Mouse (Mus musculus) embryonic facial prominence, embryonic 11.5 days (tissue): ENCODE measurements around the gene Yars. TPM values are rescaled to one million over a fixed set of nuclear protein-coding genes. Genes with fewer than 3 reads are reported as not detected.
"Not testable (repeated sequence)": the region's sequence is repeated elsewhere in the genome, so short reads cannot be mapped to it uniquely, and the experiment has no call there.

Source experiments
- ATAC-seq: fragments of 200-750 bp; cut with Nextera tagmentation; replicated peaks from 2 replicates; pipeline ENCODE4 v1.8.0; 2017; ENCODE audit warnings: low read depth; ENCODE audit not compliant: insufficient number of reproducible peaks, low FRiP score, low TSS enrichment
- DNase-seq: peaks from one replicate; pipeline ENCODE4 v3.0.0-alpha.2; 2015; ENCODE audit warnings: low spot score
- H3K27ac ChIP-seq: fragments of 300-500 bp; sonication (generic); replicated peaks from 2 replicates; pipeline ENCODE4 v1.5.1; 2014; ENCODE audit warnings: mild to moderate bottlenecking, low read depth, low read length, control low read depth
- H3K27me3 ChIP-seq: fragments of 300-500 bp; sonication (generic); 2 replicates; pipeline ENCODE4 v1.6.1; 2014; ENCODE audit warnings: mild to moderate bottlenecking, low read length, moderate library complexity, mixed read lengths; ENCODE audit not compliant: control insufficient read depth, insufficient read depth
- H3K36me3 ChIP-seq: fragments of 300-500 bp; sonication (generic); replicated peaks from 2 replicates; pipeline ENCODE4 v1.6.1; 2014; ENCODE audit warnings: low read depth, mild to moderate bottlenecking, low read length, moderate library complexity, mixed read lengths; ENCODE audit not compliant: control insufficient read depth, insufficient read depth
- H3K4me1 ChIP-seq: fragments of 300-500 bp; sonication (generic); 2 replicates; pipeline ENCODE4 v1.6.1; 2014; ENCODE audit warnings: low read length, mixed read lengths; ENCODE audit not compliant: control insufficient read depth, insufficient read depth
- H3K4me2 ChIP-seq: fragments of 300-500 bp; sonication (generic); 2 replicates; pipeline ENCODE4 v1.6.1; 2014; ENCODE audit warnings: low read depth, mild to moderate bottlenecking, control low read depth, low read length, moderate library complexity
- H3K4me3 ChIP-seq: fragments of 300-500 bp; sonication (generic); 2 replicates; pipeline ENCODE4 v1.5.1; 2014; ENCODE audit warnings: low read depth, low read length, control low read depth
- H3K9ac ChIP-seq: fragments of 300-500 bp; sonication (generic); replicated peaks from 2 replicates; pipeline ENCODE4 v1.6.1; 2014; ENCODE audit warnings: mild to moderate bottlenecking, control low read depth, low read length
- H3K9me3 ChIP-seq: fragments of 300-500 bp; sonication (generic); replicated peaks from 2 replicates; pipeline ENCODE4 v1.6.1; 2016; ENCODE audit warnings: mild to moderate bottlenecking, low read length, inconsistent platforms, mixed read lengths; ENCODE audit not compliant: control insufficient read depth
- WGBS: fragments of 180-500 bp; shearing (Covaris S2); extraction: QIAGEN DNeasy Blood & Tissue Kit; methylation state at CpG from one replicate; pipeline ENCODE4 v1.1.7; 2014; 5-methylcytosine and 5-hydroxymethylcytosine counted together
- polyA plus RNA-seq: library from polyadenylated mRNA; unstranded; fragments of >200 nt; fragmentation: Nextera tagmentation; extraction: Ambion mirVana; gene quantifications from 2 replicates; pipeline ENCODE4 v1.2.1, GENCODE M21; 2014

The Yars gene
- polyA plus RNA-seq, 1 experiment from 2014 or later, result 91.1 TPM

- WGBS, result 94% methylated on average over 6 of the region's 6 CpGs
Observed at GRCm38 (mm10) chr4:129197514-129197913, 8.0 kb downstream of the Yars start.

GRCm38 (mm10) chr4:129204655-129205054, 15.1 kb downstream of the Yars start:
- DNase-seq, result no peak
- H3K4me1 ChIP-seq, result no peaks in the 10 kb centered on the region
- no peaks in the 10 kb centered on the region for H3K9me3 ChIP-seq
- no peak overlapping the region for H3K27ac ChIP-seq
- H3K4me2 ChIP-seq, result no peak overlapping the region
- H3K4me3 ChIP-seq, result no peak overlapping the region
- no peak overlapping the region for H3K9ac ChIP-seq
- H3K36me3 ChIP-seq, result peaks cover 10% of the 10 kb centered on the region
- H3K27me3 ChIP-seq, result no peaks in the 10 kb centered on the region
- 93% methylated on average over 10 of the region's 10 CpGs for WGBS
- ATAC-seq, result no peak

More at GRCm38 (mm10) chr4:129197514-129197913, 8.0 kb downstream of the Yars start:
- no peak for DNase-seq
- no peak for ATAC-seq
- Histone ChIP-seq H3K4me3 (no peak overlapping the region), H3K9me3 (no peaks in the 10 kb centered on the region), H3K27me3 (no peaks in the 10 kb centered on the region), H3K9ac (no peak overlapping the region), H3K4me1 (no peaks in the 10 kb centered on the region), H3K4me2 (no peak overlapping the region), H3K36me3 (peaks cover 7% of the 10 kb centered on the region; the same call in 1 of the 2 replicates), H3K27ac (no peak overlapping the region)

GRCm38 (mm10) chr4:129206792-129207191, 17.2 kb downstream of the Yars start:
- H3K4me2 ChIP-seq, result no peak overlapping the region
- no peak overlapping the region for H3K4me3 ChIP-seq
- no peak overlapping the region for H3K9ac ChIP-seq
- no peaks in the 10 kb centered on the region for H3K9me3 ChIP-seq
- no peak overlapping the region for H3K27ac ChIP-seq
- H3K27me3 ChIP-seq, result no peaks in the 10 kb centered on the region
- 91% methylated on average over 8 of the region's 8 CpGs for WGBS
- peaks cover 13% of the 10 kb centered on the region for H3K36me3 ChIP-seq
- ATAC-seq (no peak), DNase-seq (no peak)
- H3K4me1 ChIP-seq, result no peaks in the 10 kb centered on the region

GRCm38 (mm10) chr4:129209504-129209903, 19.9 kb downstream of the Yars start:
- H3K36me3 ChIP-seq, result peaks cover 13% of the 10 kb centered on the region
- DNase-seq (peak; percentile 59), ATAC-seq (no peak)
- no peaks in the 10 kb centered on the region for H3K4me1 ChIP-seq
- H3K27ac ChIP-seq, result no peak overlapping the region
- H3K4me2 ChIP-seq, result no peak overlapping the region
- H3K4me3 ChIP-seq, result no peak overlapping the region
- WGBS, result 65% methylated on average over 7 of the region's 7 CpGs
- no peaks in the 10 kb centered on the region for H3K27me3 ChIP-seq
- H3K9me3 ChIP-seq, result no peaks in the 10 kb centered on the region
- H3K9ac ChIP-seq, result no peak overlapping the region

GRCm38 (mm10) chr4:129211461-129211860, 21.9 kb downstream of the Yars start:
- H3K9me3 ChIP-seq, result no peaks in the 10 kb centered on the region
- H3K36me3 ChIP-seq, result peaks cover 13% of the 10 kb centered on the region
- H3K27ac ChIP-seq, result no peak overlapping the region
- 91% methylated on average over 4 of the region's 4 CpGs for WGBS
- ATAC-seq (no peak), DNase-seq (no peak)
- H3K9ac ChIP-seq, result no peak overlapping the region
- H3K27me3 ChIP-seq, result no peaks in the 10 kb centered on the region
- H3K4me3 ChIP-seq, result no peak overlapping the region
- H3K4me2 ChIP-seq, result no peak overlapping the region
- no peaks in the 10 kb centered on the region for H3K4me1 ChIP-seq

GRCm38 (mm10) chr4:129212486-129212885, 22.9 kb downstream of the Yars start:
- H3K4me3 ChIP-seq, result not testable (repeated sequence)

GRCm38 (mm10) chr4:129218569-129219175, 29.1 kb downstream of the Yars start:
- Histone ChIP-seq H3K9ac (no peak overlapping the region), H3K4me1 (peaks cover 8% of the 10 kb centered on the region), H3K4me3 (no peak overlapping the region), H3K27ac (no peak overlapping the region), H3K9me3 (no peaks in the 10 kb centered on the region), H3K36me3 (no peaks in the 10 kb centered on the region; the same call in none of the 2 replicates), H3K4me2 (no peak overlapping the region), H3K27me3 (no peaks in the 10 kb centered on the region)
- WGBS, result 68% methylated on average over 7 of the region's 7 CpGs
- no peak for ATAC-seq
- peak; percentile 47 for DNase-seq

More at GRCm38 (mm10) chr4:129212486-129212885, 22.9 kb downstream of the Yars start:
- not testable (repeated sequence) for H3K27ac ChIP-seq, H3K4me1 ChIP-seq, ATAC-seq, H3K4me2 ChIP-seq, H3K9me3 ChIP-seq, H3K36me3 ChIP-seq, H3K9ac ChIP-seq, DNase-seq, H3K27me3 ChIP-seq
- WGBS, result 76% methylated on average over 3 of the region's 3 CpGs

GRCm38 (mm10) chr4:129219198-129219597, 29.6 kb downstream of the Yars start:
- H3K4me2 ChIP-seq, result no peak overlapping the region
- H3K4me1 ChIP-seq, result peaks cover 10% of the 10 kb centered on the region
- 80% methylated on average over 10 of the region's 10 CpGs for whole genome bisulfite sequencing
- H3K9ac ChIP-seq, result no peak overlapping the region
- ATAC-seq (no peak), DNase-seq (no peak)
- no peaks in the 10 kb centered on the region for H3K9me3 ChIP-seq
- H3K36me3 ChIP-seq, result no peaks in the 10 kb centered on the region; the same call in none of the 2 replicates
- no peak overlapping the region for H3K27ac ChIP-seq
- peaks cover 2% of the 10 kb centered on the region; the same call in 1 of the 2 replicates for H3K27me3 ChIP-seq
- no peak overlapping the region for H3K4me3 ChIP-seq
